In genomic region chr10:24447135-24447534, GRCm38 (mm10) we compare ENCODE assay signal across 11 mouse cellular contexts.
A peak's percentile ranks its signal among the peaks of the same experiment; 100 is the strongest.
DNase-seq lines count a peak whose midpoint lies in the region; ATAC-seq lines count a peak whose summit lies in the region.
"Had no signal": no experiment of that assay in that cellular context is flagged by ENCODE, and none has a peak within 500 bp of the region (broad histone marks: within the 10 kb centered on the region; RNA-seq: fewer than 3 reads in every experiment).

No protein-coding gene starts in this region.

- no peak overlapping the region for H3K9ac ChIP-seq in stomach, embryonic 15.5 days

- whole genome bisulfite sequencing in stomach, embryonic 15.5 days = 44% methylated on average over 6 of the region's 6 CpGs

- ATAC-seq in stomach, embryonic 15.5 days (ENCODE audit: insufficient read depth, low FRiP score, low read depth) = no peak; the same call in 1 of the 2 replicates

- H3K36me3 ChIP-seq in stomach, embryonic 15.5 days = no peaks in the 10 kb centered on the region

- H3K27ac ChIP-seq in stomach, embryonic 15.5 days = peak overlapping the region; percentile 91

- H3K27me3 ChIP-seq in stomach, embryonic 15.5 days (replicated peaks) = no peaks in the 10 kb centered on the region

- H3K4me3 ChIP-seq in stomach, embryonic 15.5 days (replicated peaks) = no peak overlapping the region

- peaks cover 13% of the 10 kb centered on the region for H3K4me1 ChIP-seq in stomach, embryonic 15.5 days

- no peak overlapping the region for H3K4me2 ChIP-seq in stomach, embryonic 15.5 days

- no peaks in the 10 kb centered on the region for H3K9me3 ChIP-seq in stomach, embryonic 15.5 days

- DNase-seq in ovary, postnatal 36 days (ENCODE audit: low spot score) = peak; percentile 5
- DNase-seq in ovary, adult 18-20 months (ENCODE audit: low spot score) = no peak
- DNase-seq in heart, adult 9 months (ENCODE audit: low spot score in 2 of 2) = peak; percentile 45 to 55
- peak; percentile 26 for DNase-seq in kidney, postnatal 10 days
- DNase-seq in frontal cortex, postnatal 14 days (ENCODE audit: low spot score in 2 of 2) = no peak
- DNase-seq in retina, postnatal 1 day = no peak
- no peak for DNase-seq in adrenal gland, postnatal 25 days
- DNase-seq: liver; midbrain, embryonic 14.5 days; right cerebral cortex, adult 18-20 months had no signal

Comparison
In these comparisons a context has a peak if more than half of its experiments do, and no peak if none do; other contexts are left out.
1. DNase-seq: peak in ovary, postnatal 36 days (single experiment), heart, adult 9 months (2 of 2) and kidney, postnatal 10 days (single experiment); none in ovary, adult 18-20 months (single experiment), frontal cortex, postnatal 14 days (0 of 2), retina, postnatal 1 day (single experiment) and adrenal gland, postnatal 25 days (single experiment).